Mouse (Mus musculus) embryonic facial prominence, embryonic 12.5 days (tissue): Measurements from ENCODE around the gene Erp29. TPM values are rescaled to one million over a fixed set of nuclear protein-coding genes. Genes with fewer than 3 reads are reported as not detected.

ENCODE experiments used
- ATAC-seq: fragments of 200-750 bp; cut with Nextera tagmentation; 2 replicates; pipeline ENCODE4 v1.8.0; 2017; ENCODE audit not compliant: insufficient number of reproducible peaks, insufficient read depth, low FRiP score, low TSS enrichment
- H3K27ac ChIP-seq: fragments of 300-500 bp; sonication (generic); 2 replicates; pipeline ENCODE4 v1.5.1; 2016; ENCODE audit warnings: mild to moderate bottlenecking
- H3K27me3 ChIP-seq: fragments of 300-500 bp; sonication (generic); 2 replicates; pipeline ENCODE4 v1.6.1; 2016; ENCODE audit warnings: mild to moderate bottlenecking, moderate library complexity
- H3K36me3 ChIP-seq: fragments of 300-500 bp; sonication (generic); 2 replicates; pipeline ENCODE4 v1.6.1; 2016; ENCODE audit warnings: mild to moderate bottlenecking
- H3K4me1 ChIP-seq: fragments of 300-500 bp; sonication (generic); 2 replicates; pipeline ENCODE4 v1.6.1; 2016
- H3K4me2 ChIP-seq: fragments of 300-500 bp; sonication (generic); replicated peaks from 2 replicates; pipeline ENCODE4 v1.6.1; 2016; ENCODE audit warnings: mild to moderate bottlenecking, moderate library complexity
- H3K4me3 ChIP-seq: fragments of 300-500 bp; sonication (generic); 2 replicates; pipeline ENCODE4 v1.5.1; 2016; ENCODE audit warnings: mild to moderate bottlenecking
- H3K9ac ChIP-seq: fragments of 300-500 bp; sonication (generic); 2 replicates; pipeline ENCODE4 v1.6.1; 2016; ENCODE audit warnings: mild to moderate bottlenecking, moderate library complexity
- H3K9me3 ChIP-seq: fragments of 300-500 bp; sonication (generic); 2 replicates; pipeline ENCODE4 v1.6.1; 2016; ENCODE audit warnings: mild to moderate bottlenecking, moderate library complexity
- WGBS: fragments of 180-500 bp; shearing (Covaris S2); methylation state at CpG from one replicate; pipeline ENCODE4 v1.1.7; 2016; 5-methylcytosine and 5-hydroxymethylcytosine counted together
- polyA plus RNA-seq: library from polyadenylated mRNA; unstranded; fragments of >200 nt; fragmentation: Nextera tagmentation; extraction: Ambion mirVana; gene quantifications from 2 replicates; pipeline ENCODE4 v1.2.1, GENCODE M21; 2016

Gene Erp29
- polyA plus RNA-seq, 1 experiment from 2014 or later = 135 TPM

DNA sequence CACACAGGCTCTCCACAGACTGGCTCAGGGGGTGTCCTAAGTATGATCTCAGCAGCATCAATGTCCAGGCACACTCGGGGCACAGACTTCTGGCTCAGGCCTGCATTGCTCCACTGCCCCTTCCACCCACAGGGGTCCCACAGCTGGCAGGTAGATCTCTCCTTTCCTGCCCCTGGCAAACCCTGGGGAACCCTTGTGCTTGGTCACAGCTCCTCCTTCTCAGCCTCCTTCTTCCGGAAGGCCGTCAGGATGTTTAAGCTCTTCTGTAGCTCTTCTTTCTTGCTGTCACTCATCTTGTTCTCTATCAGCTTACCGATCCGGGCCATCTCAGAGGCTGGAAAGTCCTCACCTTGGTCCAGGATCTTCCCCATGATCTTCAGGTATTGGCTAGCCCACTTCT, 7.4 kb downstream of the Erp29 start:
- H3K27me3 ChIP-seq = no peaks in the 10 kb centered on the region
- no peak overlapping the region for H3K4me2 ChIP-seq
- H3K9ac ChIP-seq = no peak overlapping the region
- ATAC-seq = no peak
- no peak overlapping the region for H3K4me3 ChIP-seq
- H3K4me1 ChIP-seq = no peaks in the 10 kb centered on the region
- WGBS = 91% methylated on average over 5 of the region's 5 CpGs
- no peaks in the 10 kb centered on the region for H3K9me3 ChIP-seq
- H3K36me3 ChIP-seq = peaks cover 77% of the 10 kb centered on the region
- H3K27ac ChIP-seq = no peak overlapping the region

DNA sequence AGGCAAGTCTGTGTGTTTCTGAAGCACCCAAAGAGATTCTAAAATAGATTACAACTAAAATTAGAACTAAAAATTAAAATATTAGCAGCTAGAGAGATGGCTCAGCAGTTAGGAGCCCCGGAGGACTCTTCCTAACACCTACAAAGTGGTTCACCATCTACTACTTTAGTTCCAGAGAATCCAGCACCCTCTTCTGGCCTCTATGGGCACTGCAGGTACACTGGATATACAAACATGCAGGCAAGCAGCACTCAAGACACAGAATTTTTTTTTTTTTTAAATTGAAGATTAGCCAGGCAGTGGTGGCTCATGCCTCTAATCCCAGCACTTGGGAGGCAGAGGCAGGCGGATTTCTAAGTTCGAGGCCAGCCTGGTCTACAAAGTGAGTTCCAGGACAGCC, 8.8 kb downstream of the Erp29 start:
- no peaks in the 10 kb centered on the region for H3K9me3 ChIP-seq
- no peaks in the 10 kb centered on the region for H3K4me1 ChIP-seq
- WGBS = 89% methylated on average over 3 of the region's 3 CpGs
- H3K4me2 ChIP-seq = no peak overlapping the region
- no peak overlapping the region for H3K4me3 ChIP-seq
- no peak overlapping the region for H3K27ac ChIP-seq
- H3K9ac ChIP-seq = no peak overlapping the region
- ATAC-seq = no peak
- H3K27me3 ChIP-seq = no peaks in the 10 kb centered on the region
- peaks cover 85% of the 10 kb centered on the region for H3K36me3 ChIP-seq

DNA sequence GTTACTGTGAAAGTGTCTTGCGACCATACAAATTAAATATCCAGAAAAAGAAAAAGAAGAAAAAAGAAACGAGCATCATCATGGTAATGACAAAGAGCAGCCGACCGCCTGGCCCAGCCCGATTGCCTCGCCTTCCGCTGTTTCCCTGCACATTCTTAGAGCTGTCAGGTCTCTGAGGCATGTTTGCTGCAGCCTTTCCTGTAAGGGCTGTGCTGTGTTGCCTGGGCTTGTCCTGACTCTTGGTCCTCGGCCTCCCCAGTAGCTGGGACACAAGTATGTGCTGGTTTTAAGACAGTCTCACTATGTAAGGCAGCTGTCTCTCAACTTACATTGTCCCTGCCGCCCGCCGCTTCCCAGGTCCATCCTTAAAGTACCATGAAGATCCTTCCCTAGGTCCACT, 13.6 kb downstream of the Erp29 start:
- Histone ChIP-seq H3K27ac (no peak overlapping the region), H3K27me3 (no peaks in the 10 kb centered on the region), H3K9ac (no peak overlapping the region), H3K36me3 (peaks cover 83% of the 10 kb centered on the region), H3K4me2 (no peak overlapping the region), H3K9me3 (no peaks in the 10 kb centered on the region), H3K4me3 (no peak overlapping the region), H3K4me1 (no peaks in the 10 kb centered on the region)
- WGBS = 91% methylated on average over 11 of the region's 11 CpGs
- ATAC-seq = no peak

DNA sequence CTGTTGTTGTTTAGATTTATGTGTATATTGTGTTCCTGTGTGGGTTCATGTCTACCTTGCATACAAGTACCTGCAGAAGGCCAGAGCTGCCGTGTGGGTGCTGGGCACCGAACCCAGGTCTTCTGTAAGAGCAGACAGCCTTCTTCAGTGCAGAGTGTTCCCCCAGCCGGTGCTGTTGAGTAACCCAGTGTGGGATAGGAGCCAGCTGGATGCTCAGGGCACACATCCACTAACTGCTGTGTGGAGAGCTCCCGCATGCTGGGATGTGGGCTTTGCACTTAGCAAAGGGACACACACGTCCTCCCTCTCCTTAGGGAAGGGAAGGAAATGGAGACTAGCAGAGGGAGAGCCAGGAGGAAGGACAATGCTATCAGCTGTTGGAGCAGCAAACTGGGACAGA, 14.2 kb downstream of the Erp29 start:
- Histone ChIP-seq H3K4me2 (no peak overlapping the region), H3K27me3 (no peaks in the 10 kb centered on the region), H3K27ac (no peak overlapping the region), H3K9me3 (no peaks in the 10 kb centered on the region), H3K4me1 (no peaks in the 10 kb centered on the region), H3K4me3 (no peak overlapping the region), H3K36me3 (peaks cover 83% of the 10 kb centered on the region), H3K9ac (no peak overlapping the region)
- ATAC-seq = no peak
- WGBS = 91% methylated on average over 5 of the region's 5 CpGs

DNA sequence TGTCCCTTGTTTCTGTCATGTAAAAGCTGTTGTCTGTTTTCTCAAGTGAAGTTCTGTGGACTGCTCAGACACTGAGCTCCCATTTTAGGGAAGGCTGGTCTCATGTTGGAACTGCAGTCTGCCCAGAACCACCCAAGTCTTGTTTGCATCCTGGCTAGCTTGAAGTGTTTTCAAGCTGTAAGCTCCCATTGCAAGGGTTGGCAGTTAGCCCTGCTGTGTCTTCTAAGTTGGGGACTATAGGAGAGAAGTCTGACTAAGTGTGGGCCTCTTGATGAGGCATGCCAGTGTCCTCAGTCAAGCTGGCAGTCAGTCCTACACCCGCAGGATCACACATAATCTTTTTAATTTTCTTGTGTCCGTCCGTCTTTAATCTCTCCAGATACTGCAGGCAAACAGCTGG, 23.4 kb downstream of the Erp29 start:
- 87% methylated on average over 3 of the region's 3 CpGs for WGBS
- H3K4me3 ChIP-seq = no peak overlapping the region
- H3K4me1 ChIP-seq = no peaks in the 10 kb centered on the region
- peaks cover 96% of the 10 kb centered on the region for H3K36me3 ChIP-seq
- no peak overlapping the region for H3K27ac ChIP-seq
- no peaks in the 10 kb centered on the region for H3K9me3 ChIP-seq
- H3K4me2 ChIP-seq = no peak overlapping the region
- H3K27me3 ChIP-seq = no peaks in the 10 kb centered on the region
- ATAC-seq = no peak
- H3K9ac ChIP-seq = no peak overlapping the region

DNA sequence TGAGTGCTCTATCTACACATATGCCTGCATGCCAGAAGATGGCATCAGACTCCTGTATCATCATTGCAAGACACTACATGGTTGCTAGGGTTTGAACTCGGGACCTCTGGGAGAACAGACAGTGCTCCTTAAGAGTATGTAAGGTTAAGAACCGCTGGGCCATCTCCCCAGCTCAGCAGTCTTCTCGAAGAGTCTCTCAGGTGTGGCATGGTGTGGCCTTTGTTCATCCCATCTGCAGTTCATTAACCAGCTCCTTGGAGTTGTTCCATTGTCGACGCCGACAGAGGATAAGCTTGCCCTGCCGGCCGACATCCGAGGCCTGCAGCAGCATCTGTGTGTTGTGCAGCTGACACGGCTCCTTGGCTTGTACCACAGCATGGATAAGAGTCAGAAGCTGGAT, 29.0 kb downstream of the Erp29 start:
- WGBS = 73% methylated on average over 10 of the region's 10 CpGs
- no peak overlapping the region for H3K27ac ChIP-seq
- no peak for ATAC-seq
- peaks cover 96% of the 10 kb centered on the region for H3K36me3 ChIP-seq
- H3K9me3 ChIP-seq = no peaks in the 10 kb centered on the region
- no peak overlapping the region for H3K9ac ChIP-seq
- H3K4me2 ChIP-seq = no peak overlapping the region
- no peaks in the 10 kb centered on the region for H3K27me3 ChIP-seq
- H3K4me3 ChIP-seq = no peak overlapping the region
- no peaks in the 10 kb centered on the region for H3K4me1 ChIP-seq

DNA sequence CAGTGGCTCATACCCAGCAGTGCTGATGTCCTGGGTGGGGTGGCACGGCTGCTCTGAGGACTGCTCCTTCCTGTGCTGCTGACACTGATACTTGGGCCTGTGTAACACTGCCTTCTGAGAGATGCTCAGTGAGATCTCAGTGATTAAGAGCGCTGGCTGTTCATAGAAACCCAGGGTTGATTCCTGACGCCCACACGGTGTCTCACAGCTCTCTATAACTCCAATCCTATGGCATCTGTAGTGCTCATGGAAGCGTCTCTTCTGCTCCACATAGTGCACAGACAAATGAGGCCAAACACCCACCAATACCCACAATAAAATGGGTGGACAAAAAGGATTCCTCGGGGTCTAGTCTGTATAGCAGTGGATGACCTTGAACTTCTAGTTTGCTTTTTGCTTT, 29.5 kb downstream of the Erp29 start:
- no peak overlapping the region for H3K4me3 ChIP-seq
- peaks cover 96% of the 10 kb centered on the region for H3K36me3 ChIP-seq
- H3K4me1 ChIP-seq = no peaks in the 10 kb centered on the region
- H3K27ac ChIP-seq = no peak overlapping the region
- H3K9ac ChIP-seq = no peak overlapping the region
- ATAC-seq = no peak
- no peak overlapping the region for H3K4me2 ChIP-seq
- WGBS = 94% methylated on average over 6 of the region's 6 CpGs
- no peaks in the 10 kb centered on the region for H3K9me3 ChIP-seq
- H3K27me3 ChIP-seq = no peaks in the 10 kb centered on the region

DNA sequence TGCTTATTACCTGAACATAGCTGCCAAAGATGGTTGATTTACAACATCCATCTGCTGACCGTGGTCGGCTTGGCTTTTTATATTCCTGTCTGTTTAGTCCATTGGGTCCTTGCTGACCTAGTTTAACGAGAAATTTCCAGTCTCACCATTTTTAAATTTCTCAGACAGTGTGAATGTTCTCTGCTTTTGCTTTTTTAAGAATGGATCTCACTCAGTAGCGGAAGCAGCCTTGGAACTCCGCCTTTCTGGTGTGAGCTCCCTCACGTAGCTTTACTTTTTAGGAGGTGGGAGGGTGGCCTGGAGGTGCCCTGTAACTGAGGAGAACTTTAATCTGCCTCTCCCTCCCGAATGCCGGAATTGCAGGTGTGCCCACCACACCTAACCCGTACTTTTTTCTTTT, 31.6 kb downstream of the Erp29 start:
- no peak overlapping the region for H3K9ac ChIP-seq
- no peak overlapping the region for H3K4me2 ChIP-seq
- no peak overlapping the region for H3K4me3 ChIP-seq
- no peaks in the 10 kb centered on the region for H3K4me1 ChIP-seq
- H3K27me3 ChIP-seq = no peaks in the 10 kb centered on the region
- no peaks in the 10 kb centered on the region for H3K9me3 ChIP-seq
- WGBS = 94% methylated on average over 9 of the region's 9 CpGs
- peaks cover 95% of the 10 kb centered on the region for H3K36me3 ChIP-seq
- ATAC-seq = no peak
- no peak overlapping the region for H3K27ac ChIP-seq

DNA sequence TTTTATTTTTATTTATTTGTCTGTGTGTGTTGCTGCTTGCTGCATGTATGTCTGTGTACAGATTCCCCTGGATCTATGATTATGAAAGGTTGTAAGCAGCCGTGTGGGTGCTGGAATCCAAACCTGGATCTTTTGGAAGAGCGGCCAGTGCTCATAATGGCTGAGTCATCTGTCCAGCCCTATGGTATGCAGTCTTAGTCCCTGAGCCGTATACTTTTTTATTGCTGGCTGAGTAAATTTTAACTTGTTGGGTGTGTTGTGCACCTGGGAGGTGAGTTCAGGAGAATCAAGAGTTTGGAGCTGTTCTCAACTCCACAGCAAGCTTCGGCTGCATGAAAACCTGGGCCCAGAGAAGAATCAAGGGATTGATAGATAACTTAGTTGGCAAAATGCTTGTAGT, 41.3 kb downstream of the Erp29 start:
- ATAC-seq = no peak
- H3K27me3 ChIP-seq = no peaks in the 10 kb centered on the region
- no peak overlapping the region for H3K27ac ChIP-seq
- no peaks in the 10 kb centered on the region for H3K9me3 ChIP-seq
- 90% methylated on average over 4 of the region's 4 CpGs for WGBS
- peaks cover 72% of the 10 kb centered on the region for H3K36me3 ChIP-seq
- H3K9ac ChIP-seq = no peak overlapping the region
- no peak overlapping the region for H3K4me3 ChIP-seq
- no peaks in the 10 kb centered on the region for H3K4me1 ChIP-seq
- H3K4me2 ChIP-seq = no peak overlapping the region

DNA sequence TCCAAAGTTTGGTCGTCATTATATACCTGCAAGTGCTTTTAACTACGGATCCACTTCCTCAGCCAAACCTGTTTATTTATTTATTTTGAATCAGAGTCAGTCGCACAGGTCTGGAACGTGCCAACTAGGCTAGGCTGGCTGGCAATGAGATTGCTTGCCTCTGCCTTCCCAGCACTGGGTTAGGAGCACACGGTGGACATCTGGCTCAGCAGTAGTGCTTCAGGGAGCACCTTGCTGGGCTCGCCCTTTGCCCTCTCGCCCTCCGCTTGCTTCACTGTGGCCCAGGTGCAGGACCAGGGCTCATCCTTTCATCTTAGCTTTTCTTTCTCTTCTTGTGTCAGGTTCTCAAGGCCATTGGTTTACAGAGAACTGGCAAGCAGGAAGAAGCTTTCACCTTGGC, 44.5 kb downstream of the Erp29 start:
- H3K4me3 ChIP-seq = no peak overlapping the region
- no peak for ATAC-seq
- no peak overlapping the region for H3K9ac ChIP-seq
- no peak overlapping the region for H3K4me2 ChIP-seq
- WGBS = 88% methylated on average over 8 of the region's 8 CpGs
- no peaks in the 10 kb centered on the region for H3K9me3 ChIP-seq
- no peaks in the 10 kb centered on the region for H3K4me1 ChIP-seq
- H3K27me3 ChIP-seq = no peaks in the 10 kb centered on the region
- H3K36me3 ChIP-seq = peaks cover 50% of the 10 kb centered on the region
- H3K27ac ChIP-seq = no peak overlapping the region

DNA sequence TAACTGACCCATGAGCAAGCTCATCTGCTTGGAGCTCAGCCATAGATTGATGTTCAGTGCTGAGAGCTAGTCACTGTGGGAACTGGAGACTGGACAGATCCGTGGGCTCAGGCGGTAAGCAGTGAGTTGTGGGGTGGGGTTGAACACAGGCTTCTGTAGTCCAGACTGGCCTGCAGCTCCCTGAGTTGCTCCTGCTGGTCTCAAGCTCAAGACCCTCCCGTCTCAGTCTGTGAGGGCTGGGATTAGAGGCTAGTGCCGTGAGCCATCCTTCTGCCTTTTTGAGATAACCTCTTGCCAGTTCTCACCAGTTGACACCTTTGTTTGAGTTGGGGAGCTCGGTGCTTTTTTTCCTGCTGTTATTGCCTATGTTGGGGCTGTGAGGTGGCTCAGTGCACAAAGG, 51.5 kb downstream of the Erp29 start:
- no peak overlapping the region for H3K4me3 ChIP-seq
- H3K27me3 ChIP-seq = no peaks in the 10 kb centered on the region
- no peak overlapping the region for H3K9ac ChIP-seq
- H3K9me3 ChIP-seq = no peaks in the 10 kb centered on the region
- H3K4me1 ChIP-seq = peaks cover 11% of the 10 kb centered on the region
- no peak for ATAC-seq
- H3K4me2 ChIP-seq = no peak overlapping the region
- peaks cover 17% of the 10 kb centered on the region; the same call in 1 of the 2 replicates for H3K36me3 ChIP-seq
- 82% methylated on average over 5 of the region's 5 CpGs for WGBS
- no peak overlapping the region for H3K27ac ChIP-seq

DNA sequence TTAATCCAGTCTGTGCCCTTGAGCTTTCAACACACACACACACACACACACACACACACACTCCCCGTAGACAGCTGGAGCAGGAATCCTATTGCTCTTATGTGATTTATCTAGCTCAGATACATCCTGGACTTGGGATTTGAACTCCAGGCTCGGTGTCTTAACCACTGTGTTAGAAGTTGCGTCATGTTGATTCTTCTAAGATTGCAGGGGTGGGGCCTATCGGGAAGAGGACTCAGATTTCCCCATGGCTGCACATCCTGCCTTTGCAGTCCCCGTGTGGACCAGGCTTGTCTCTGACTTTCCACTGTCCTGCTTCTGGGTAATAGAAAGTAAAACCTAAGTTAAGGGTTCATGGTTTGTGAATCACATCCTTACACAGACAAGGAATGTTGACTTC, 52.2 kb downstream of the Erp29 start:
- Histone ChIP-seq H3K9ac (no peak overlapping the region), H3K36me3 (peaks cover 13% of the 10 kb centered on the region; the same call in 1 of the 2 replicates), H3K27me3 (no peaks in the 10 kb centered on the region), H3K27ac (no peak overlapping the region), H3K4me2 (no peak overlapping the region), H3K9me3 (no peaks in the 10 kb centered on the region), H3K4me1 (peaks cover 11% of the 10 kb centered on the region), H3K4me3 (no peak overlapping the region)
- 61% methylated on average over 5 of the region's 5 CpGs for WGBS
- no peak for ATAC-seq

DNA sequence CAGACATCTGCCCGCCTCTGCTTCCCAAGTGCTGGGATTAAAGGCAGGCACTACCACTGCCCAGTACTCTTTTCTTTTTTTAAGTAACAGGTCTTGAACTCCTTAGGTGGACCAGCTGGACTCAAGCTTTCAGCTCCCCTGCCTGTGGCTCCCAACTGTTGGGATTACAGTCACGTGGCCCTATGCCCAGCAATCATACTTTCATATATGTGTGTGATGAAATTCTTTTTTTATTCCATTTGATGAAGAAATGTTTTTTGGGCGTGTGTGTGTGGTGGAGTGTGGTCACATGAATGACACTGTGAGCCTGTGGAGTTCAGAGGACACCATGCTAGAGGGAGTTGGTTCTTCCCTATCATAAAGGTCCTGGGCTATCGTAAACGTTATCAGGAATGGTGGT, 52.8 kb downstream of the Erp29 start:
- H3K36me3 ChIP-seq = peaks cover 13% of the 10 kb centered on the region; the same call in 1 of the 2 replicates
- no peaks in the 10 kb centered on the region for H3K9me3 ChIP-seq
- peaks cover 11% of the 10 kb centered on the region for H3K4me1 ChIP-seq
- H3K4me2 ChIP-seq = peak overlapping the region; percentile 95
- no peaks in the 10 kb centered on the region for H3K27me3 ChIP-seq
- no peak for ATAC-seq
- no peak overlapping the region for H3K27ac ChIP-seq
- peak overlapping the region; percentile 67; the same call in 1 of the 2 replicates for H3K4me3 ChIP-seq
- H3K9ac ChIP-seq = no peak overlapping the region
- 83% methylated on average over 5 of the region's 5 CpGs for WGBS
